Mouse (Mus musculus): ENCODE data around the gene Akap2. TPM values are rescaled to one million over a fixed set of nuclear protein-coding genes. Genes with fewer than 3 reads are reported as not detected.

Akap2 gene
- polyA plus RNA-seq (2015; fragmentation: Illumina TruSeq; extraction: RNeasy Lipid Tissue Mini Kit (QIAGEN cat#74804); ENCODE audit: insufficient read depth, low replicate concordance), result 21.8 TPM

GRCm38 (mm10) chr4:57717354-57717753, at the start of gene Akap2:
TSS of gene Akap2 (plus strand) at chr4:57717657.

GRCm38 (mm10) chr4:57916201-57916661, 198.8 kb downstream of the Akap2 start, which contains the start of gene D630039A03Rik:
TSS of gene D630039A03Rik (minus strand) at chr4:57916297.

Other genes starting within 250 kb of the Akap2 start
- gene Pakap, start 149.5 kb upstream of the Akap2 start, polyA plus RNA-seq (2015; fragmentation: Illumina TruSeq; extraction: RNeasy Lipid Tissue Mini Kit (QIAGEN cat#74804); ENCODE audit: insufficient read depth, low replicate concordance), result 0.06 TPM
- gene D630039A03Rik, start 198.6 kb downstream of the Akap2 start, polyA plus RNA-seq (2015; fragmentation: Illumina TruSeq; extraction: RNeasy Lipid Tissue Mini Kit (QIAGEN cat#74804); ENCODE audit: insufficient read depth, low replicate concordance), result 0.51 TPM
- 201 TPM for gene Txn1, start 238.8 kb downstream of the Akap2 start, polyA plus RNA-seq (2015; fragmentation: Illumina TruSeq; extraction: RNeasy Lipid Tissue Mini Kit (QIAGEN cat#74804); ENCODE audit: insufficient read depth, low replicate concordance)